Mouse (Mus musculus) telencephalon, adult 2 months (tissue): Measurements from ENCODE around the gene Rims4.

Experiments used
- DNase-seq: peaks from one replicate; pipeline ENCODE4 v3.0.0-alpha.2; 2011; ENCODE audit warnings: low read depth, low spot score

The Rims4 gene

DNA sequence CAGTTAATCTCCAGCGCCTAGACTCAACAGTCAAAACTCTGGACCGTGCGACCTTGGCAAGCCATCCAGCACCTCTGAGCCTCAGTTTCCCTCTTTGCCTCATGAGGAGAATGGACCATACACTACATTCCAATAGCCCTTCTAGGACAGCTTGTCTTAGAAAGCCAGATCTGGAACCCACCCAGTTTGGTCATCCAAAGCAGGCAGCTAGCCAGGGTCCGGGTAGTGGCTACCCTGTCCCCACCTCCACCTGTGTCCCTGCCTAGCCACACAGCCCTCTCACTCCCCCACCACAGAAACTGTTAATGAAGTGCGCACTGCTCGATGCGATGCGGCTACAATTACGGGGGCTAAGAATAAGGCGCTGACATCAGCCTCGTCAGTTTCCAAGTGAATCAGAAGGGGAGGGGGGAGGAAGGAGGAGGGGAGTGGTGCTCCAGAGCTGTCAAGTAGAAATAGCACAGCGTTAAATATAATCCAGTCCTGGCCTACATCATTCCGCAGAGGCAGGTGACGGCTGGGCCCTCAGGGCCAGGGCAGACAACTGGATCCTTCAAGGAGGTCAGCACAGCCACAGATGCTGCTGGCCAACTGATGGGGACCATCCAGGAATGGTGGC, 6.5 kb downstream of the Rims4 start:
- peak; percentile 85 for DNase-seq

DNA sequence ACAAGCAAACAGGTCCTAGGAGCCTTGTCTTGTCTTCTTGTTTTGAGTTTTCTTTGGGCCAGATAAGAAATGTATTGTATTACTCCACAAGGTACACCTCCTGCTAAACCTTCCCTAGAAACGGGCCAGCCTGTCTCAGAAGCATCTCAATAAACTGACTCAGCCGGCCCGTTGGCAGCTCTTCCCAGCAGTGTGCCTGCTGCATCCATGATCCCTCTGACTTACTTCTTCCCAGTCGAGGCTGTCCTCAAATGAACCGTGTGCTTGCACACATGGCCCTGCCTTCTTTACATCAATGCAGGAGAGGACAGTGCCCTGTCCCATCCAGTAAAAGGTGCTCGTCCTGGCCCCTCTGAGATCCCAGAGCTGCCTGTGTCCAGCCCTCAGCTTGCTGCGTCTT, 8.9 kb downstream of the Rims4 start:
- no peak for DNase-seq

GRCm38 (mm10) chr2:163907131-163907530, 11.4 kb downstream of the Rims4 start:
- no peak for DNase-seq

DNA sequence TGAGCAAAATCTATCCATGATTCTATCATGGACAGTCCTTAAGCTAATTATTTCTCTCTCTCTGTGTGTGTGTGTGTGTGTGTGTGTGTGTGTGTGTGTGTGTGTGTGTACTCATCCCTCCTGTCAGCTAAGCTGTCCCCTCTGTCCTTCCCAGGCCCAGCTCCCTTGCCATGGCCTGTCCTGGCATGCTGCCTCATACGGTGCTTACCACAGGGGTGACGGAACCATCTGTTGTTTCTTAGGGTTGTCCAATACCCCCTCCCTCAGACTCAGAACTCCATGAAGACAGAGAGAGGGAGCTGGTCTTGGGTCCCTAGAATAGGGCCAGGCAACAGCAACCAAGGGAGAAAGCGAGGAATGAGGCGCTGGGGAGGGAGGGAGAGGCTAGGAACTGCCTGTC, 14.2 kb downstream of the Rims4 start:
- DNase-seq = no peak

- no peak for DNase-seq
Observed at GRCm38 (mm10) chr2:163903461-163903860, 15.0 kb downstream of the Rims4 start.

GRCm38 (mm10) chr2:163902448-163902847, 16.0 kb downstream of the Rims4 start:
- no peak for DNase-seq

DNA sequence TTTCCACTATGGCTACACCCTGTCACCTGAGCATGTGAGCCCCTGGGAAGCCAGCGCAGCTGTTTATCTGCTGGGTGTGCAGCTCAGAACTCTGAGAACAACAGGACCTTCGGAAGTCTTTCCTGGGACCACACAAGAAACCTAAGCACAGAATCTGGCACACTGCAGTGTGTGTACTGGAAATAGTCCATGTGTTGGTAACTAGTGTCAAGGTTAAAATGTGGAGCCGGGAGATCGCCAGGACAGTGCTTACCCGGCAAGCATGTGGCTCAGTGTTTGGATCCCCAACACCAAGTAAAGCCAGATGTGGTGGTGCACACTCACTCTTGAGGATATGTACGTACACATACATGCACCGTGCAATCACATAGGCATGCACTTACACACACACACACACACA, 17.4 kb downstream of the Rims4 start:
- DNase-seq = no peak

GRCm38 (mm10) chr2:163899910-163900411, 18.5 kb downstream of the Rims4 start:
- DNase-seq = no peak

GRCm38 (mm10) chr2:163897988-163898535, 20.4 kb downstream of the Rims4 start:
- DNase-seq = no peak

GRCm38 (mm10) chr2:163897026-163897425, 21.5 kb downstream of the Rims4 start:
- DNase-seq = no peak

GRCm38 (mm10) chr2:163895156-163895555, 23.3 kb downstream of the Rims4 start:
- no peak for DNase-seq

DNA sequence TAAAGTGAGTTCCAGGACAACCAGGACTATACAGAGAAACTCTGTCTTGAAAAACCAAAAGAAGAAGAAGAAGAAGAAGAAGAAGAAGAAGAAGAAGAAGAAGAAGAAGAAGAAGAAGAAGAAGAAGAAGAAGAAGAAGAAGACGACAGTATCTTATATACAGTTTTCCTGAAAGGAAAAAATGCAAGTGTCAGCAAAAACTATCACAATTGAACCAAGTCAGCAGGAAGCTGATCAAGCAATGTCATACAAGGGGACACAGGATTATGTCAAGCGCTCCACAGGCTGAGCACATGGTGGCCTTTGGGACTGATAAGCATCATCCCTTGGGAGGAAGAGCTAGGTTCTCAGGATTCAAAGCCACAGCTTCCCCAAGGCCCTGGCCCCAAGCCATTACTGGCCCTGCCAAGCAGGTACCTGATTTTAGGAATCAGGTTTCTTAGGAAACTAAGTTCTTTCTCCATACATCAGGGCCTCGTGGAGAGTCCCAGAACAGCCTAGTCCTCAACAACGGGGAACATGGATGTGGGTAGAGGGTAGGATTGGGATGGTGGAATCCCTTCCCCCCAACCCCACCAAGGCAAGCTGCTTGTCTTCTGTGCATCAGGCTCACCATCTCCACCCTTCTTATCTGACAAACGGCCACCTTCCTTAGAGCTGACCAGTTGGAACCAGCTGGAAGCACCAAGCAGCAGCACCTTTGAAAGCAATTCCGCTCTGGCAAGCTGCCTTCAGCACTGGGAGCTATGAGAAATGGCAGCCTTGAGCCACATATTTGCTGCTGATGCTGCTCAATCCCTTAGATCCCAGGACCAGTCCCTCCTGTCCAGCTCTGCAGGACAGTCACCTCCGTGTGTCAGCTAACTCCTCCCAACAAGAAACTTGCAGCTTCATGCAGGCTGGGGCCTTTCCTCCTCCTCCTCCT, 24.8 kb downstream of the Rims4 start:
- DNase-seq = no peak

- no peak for DNase-seq
Observed at GRCm38 (mm10) chr2:163891271-163891670, 27.2 kb downstream of the Rims4 start.

DNA sequence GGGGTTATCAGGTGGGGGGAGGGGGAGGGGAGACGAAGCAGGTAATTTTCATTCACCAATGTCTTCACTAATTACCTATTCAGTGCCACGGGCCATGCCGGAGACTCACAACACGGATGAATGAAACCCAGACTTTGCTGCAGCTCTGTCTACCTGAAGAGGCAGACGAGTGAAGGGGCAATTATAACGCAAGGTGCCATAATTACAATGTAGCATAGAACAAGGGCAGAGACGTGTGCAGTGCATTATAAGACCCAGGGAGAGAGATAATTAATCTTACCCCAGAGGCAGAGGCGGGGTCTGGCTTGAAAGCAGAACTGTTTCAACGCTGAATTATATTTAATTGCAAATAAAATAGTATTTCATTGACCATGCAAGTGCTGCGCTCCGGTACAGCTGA, 27.9 kb downstream of the Rims4 start:
- DNase-seq = no peak

- DNase-seq = no peak
Observed at GRCm38 (mm10) chr2:163889411-163889810, 29.1 kb downstream of the Rims4 start.

DNA sequence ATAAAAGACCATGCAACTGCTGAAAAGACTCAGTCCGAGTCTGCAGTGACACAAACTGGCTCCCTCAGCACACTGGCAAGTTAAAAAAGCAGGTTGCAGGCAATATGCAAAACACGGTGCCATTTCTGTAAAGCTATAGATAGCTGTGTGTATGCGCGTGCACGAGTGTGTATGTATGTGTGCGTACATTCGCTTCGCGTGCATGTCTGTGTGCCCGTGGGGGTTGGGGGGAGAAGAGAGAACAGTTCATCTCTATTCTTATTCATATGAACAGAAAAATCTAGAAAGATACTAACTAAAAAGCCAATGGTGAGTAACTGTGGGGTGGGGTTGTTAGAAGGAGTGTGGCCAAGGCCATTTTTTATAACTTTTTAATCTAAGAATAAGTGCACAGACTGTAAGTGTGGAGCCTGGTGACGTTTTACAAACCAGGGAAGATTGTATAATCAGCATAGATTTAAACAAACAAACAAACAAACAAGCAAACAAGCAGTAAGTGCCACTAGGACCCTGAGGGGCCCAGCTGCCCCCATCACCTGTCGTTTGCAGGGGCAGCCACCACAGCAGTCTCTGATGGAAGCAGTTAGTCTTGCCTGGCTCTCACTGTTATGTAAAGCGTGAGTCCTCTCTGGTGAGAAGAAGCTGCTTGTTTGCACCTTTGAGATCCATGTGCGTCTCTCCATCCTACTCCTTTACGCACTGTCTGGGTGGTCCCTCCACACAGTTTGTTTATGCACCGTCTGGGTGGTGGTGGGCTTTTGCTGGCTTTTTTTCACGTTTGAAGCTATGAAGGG, 35.4 kb downstream of the Rims4 start:
- DNase-seq = no peak

- DNase-seq = no peak
Observed at GRCm38 (mm10) chr2:163880891-163881290, 37.6 kb downstream of the Rims4 start.

DNA sequence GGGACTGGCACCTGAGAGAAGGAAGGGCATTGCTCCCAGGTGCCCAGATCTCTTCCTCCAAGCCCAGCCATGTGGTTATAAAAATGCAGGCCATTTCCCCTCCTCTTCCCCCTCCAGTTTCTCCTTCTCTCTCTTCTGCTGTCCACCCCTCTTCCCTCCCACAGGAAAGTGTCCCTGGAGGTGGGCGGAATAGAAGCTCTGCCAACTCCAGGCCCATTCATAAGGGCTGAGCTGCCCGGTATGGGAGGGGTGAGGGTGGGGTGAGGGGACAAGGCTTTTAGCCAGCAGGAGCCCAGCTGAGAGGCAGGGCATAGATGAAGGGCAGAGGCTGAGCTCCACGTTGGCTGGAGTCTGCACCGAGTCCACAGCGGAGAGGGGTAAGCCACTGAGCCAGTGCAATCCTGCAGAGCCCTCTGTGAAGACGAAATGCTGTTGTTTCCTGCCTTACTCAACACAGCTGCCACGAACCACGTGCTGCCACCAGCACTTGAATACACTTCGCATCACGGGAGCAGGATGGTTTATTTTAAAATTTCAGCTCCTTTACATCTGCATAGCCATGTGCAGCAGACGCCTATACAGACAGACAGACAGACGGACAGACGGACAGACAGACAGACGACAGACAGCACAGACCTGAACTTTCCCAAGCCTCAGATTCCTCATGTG, 41.5 kb downstream of the Rims4 start:
- no peak for DNase-seq

GRCm38 (mm10) chr2:163875484-163875883, 43.0 kb downstream of the Rims4 start:
- DNase-seq = no peak

DNA sequence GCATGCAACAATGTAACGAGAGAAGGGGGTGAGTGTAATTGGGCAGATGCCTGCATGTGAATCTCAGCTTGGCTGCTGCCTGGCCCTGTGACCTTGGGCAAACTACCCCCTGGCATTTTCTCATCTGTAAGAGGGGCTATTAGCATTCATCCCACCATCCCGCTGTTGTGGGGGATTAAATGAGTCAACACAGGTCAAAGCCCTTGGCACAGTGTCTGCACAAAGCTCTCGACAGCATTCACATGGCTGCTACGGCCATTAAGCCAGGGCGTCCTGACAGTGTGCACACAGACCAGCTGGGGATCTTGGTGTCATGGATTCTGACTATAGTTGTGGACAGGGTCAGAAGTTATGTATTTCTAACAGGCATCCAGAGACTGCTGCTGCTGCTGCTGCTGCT, 43.6 kb downstream of the Rims4 start:
- DNase-seq = no peak

GRCm38 (mm10) chr2:163871906-163872305, 46.6 kb downstream of the Rims4 start:
- DNase-seq = no peak
